Mouse (Mus musculus) stomach, postnatal 0 days (tissue): ENCODE measurements around the gene Sult1a1. TPM values are rescaled to one million over a fixed set of nuclear protein-coding genes. Genes with fewer than 3 reads are reported as not detected.

Experiments used
- ATAC-seq: fragments of 200-750 bp; cut with Nextera tagmentation; 2 replicates; pipeline ENCODE4 v1.8.0; 2017; ENCODE audit not compliant: low FRiP score, low TSS enrichment
- DNase-seq: peaks from one replicate; pipeline ENCODE4 v3.0.0-alpha.2; 2016; ENCODE audit warnings: low spot score
- H3K27ac ChIP-seq: fragments of 300-500 bp; sonication (generic); replicated peaks from 2 replicates; pipeline ENCODE4 v1.5.1; 2014; ENCODE audit warnings: mild to moderate bottlenecking, control low read depth
- H3K27me3 ChIP-seq: fragments of 300-500 bp; sonication (generic); 2 replicates; pipeline ENCODE4 v1.6.1; 2014; ENCODE audit warnings: low read length; ENCODE audit not compliant: control insufficient read depth, insufficient read depth
- H3K36me3 ChIP-seq: fragments of 300-500 bp; sonication (generic); 2 replicates; pipeline ENCODE4 v1.6.1; 2014; ENCODE audit warnings: low read length, mixed read lengths; ENCODE audit not compliant: control insufficient read depth, insufficient read depth
- H3K4me1 ChIP-seq: fragments of 300-500 bp; sonication (generic); replicated peaks from 2 replicates; pipeline ENCODE4 v1.6.1; 2014; ENCODE audit warnings: antibody characterized with exemption; ENCODE audit not compliant: control insufficient read depth, insufficient read depth
- H3K4me2 ChIP-seq: fragments of 300-500 bp; sonication (generic); replicated peaks from 2 replicates; pipeline ENCODE4 v1.6.1; 2014; ENCODE audit warnings: low read depth, mild to moderate bottlenecking, control low read depth, moderate library complexity
- H3K4me3 ChIP-seq: fragments of 300-500 bp; sonication (generic); 2 replicates; pipeline ENCODE4 v1.5.1; 2014; ENCODE audit warnings: low read depth, low read length, control low read depth
- H3K9ac ChIP-seq: fragments of 300-500 bp; sonication (generic); 2 replicates; pipeline ENCODE4 v1.6.1; 2014; ENCODE audit warnings: mild to moderate bottlenecking, low read length, control low read depth, mixed read lengths
- H3K9me3 ChIP-seq: fragments of 300-500 bp; sonication (generic); 2 replicates; pipeline ENCODE4 v1.6.1; 2016; ENCODE audit warnings: low read length; ENCODE audit not compliant: control insufficient read depth
- CTCF ChIP-seq: IDR thresholded peaks from 2 replicates; pipeline ENCODE4 v1.5.1; 2016; ENCODE audit warnings: antibody characterized with exemption, low read depth, mild to moderate bottlenecking, moderate library complexity
- EP300 ChIP-seq: optimal IDR thresholded peaks from 2 replicates; pipeline ENCODE3; 2016; ENCODE audit warnings: antibody characterized with exemption
- WGBS: fragments of 180-500 bp; shearing (Covaris S2); extraction: QIAGEN DNeasy Blood & Tissue Kit; methylation state at CpG from one replicate; pipeline ENCODE4 v1.1.7; 2014; 5-methylcytosine and 5-hydroxymethylcytosine counted together
- polyA plus RNA-seq: library from polyadenylated mRNA; unstranded; fragments of >200 nt; fragmentation: Nextera tagmentation; extraction: Ambion mirVana; gene quantifications from 2 replicates; pipeline ENCODE4 v1.2.1, GENCODE M21; 2015

Gene Sult1a1
- polyA plus RNA-seq, 1 experiment from 2014 or later, result 10.9 TPM

GRCm38 (mm10) chr7:126695631-126696207 is 19.5 kb upstream of the Sult1a1 start, which contains the start of gene Slx1b:
TSS of gene Slx1b (minus strand) at chr7:126695784.
- Histone ChIP-seq H3K9ac (peak within 1 kb of the TSS; percentile 86), H3K4me3 (peak within 1 kb of the TSS; percentile 88), H3K27me3 (no peaks in the 10 kb centered on the region), H3K4me1 (no peaks in the 10 kb centered on the region; the same call in 1 of the 2 replicates), H3K4me2 (peak within 1 kb of the TSS; percentile 96), H3K36me3 (no peaks in the 10 kb centered on the region; the same call in none of the 2 replicates), H3K9me3 (no peaks in the 10 kb centered on the region), H3K27ac (peak within 1 kb of the TSS; percentile 93)
- peak; percentile 97 for DNase-seq
- peak; percentile 96 for ATAC-seq
- TF ChIP-seq CTCF, result peak; percentile 97
- TF ChIP-seq EP300, result no peak
- WGBS, result under 1% methylated on average over 40 of the region's 40 CpGs

- peak within 1 kb of the TSS; percentile 96 for H3K4me2 ChIP-seq
- WGBS, result under 1% methylated on average over 31 of the region's 31 CpGs
- H3K27me3 ChIP-seq, result no peaks in the 10 kb centered on the region
- no peaks in the 10 kb centered on the region; the same call in 1 of the 2 replicates for H3K4me1 ChIP-seq
- H3K36me3 ChIP-seq, result no peaks in the 10 kb centered on the region; the same call in none of the 2 replicates
- peak within 1 kb of the TSS; percentile 86 for H3K9ac ChIP-seq
- H3K9me3 ChIP-seq, result no peaks in the 10 kb centered on the region
- peak; percentile 61 for ATAC-seq
- peak; percentile 73 for DNase-seq
- H3K27ac ChIP-seq, result peak within 1 kb of the TSS; percentile 93
- TF ChIP-seq CTCF (no peak), EP300 (no peak)
- peak within 1 kb of the TSS; percentile 88 for H3K4me3 ChIP-seq
Measured at GRCm38 (mm10) chr7:126695210-126695611, 19.0 kb upstream of the Sult1a1 start, which contains the start of gene Bola2. TSS of gene Bola2 (plus strand) at chr7:126695401.

GRCm38 (mm10) chr7:126694441-126695051 is 18.3 kb upstream of the Sult1a1 start:
- no peak for ATAC-seq
- no peaks in the 10 kb centered on the region; the same call in none of the 2 replicates for H3K36me3 ChIP-seq
- WGBS, result 36% methylated on average over 10 of the region's 10 CpGs

DNA sequence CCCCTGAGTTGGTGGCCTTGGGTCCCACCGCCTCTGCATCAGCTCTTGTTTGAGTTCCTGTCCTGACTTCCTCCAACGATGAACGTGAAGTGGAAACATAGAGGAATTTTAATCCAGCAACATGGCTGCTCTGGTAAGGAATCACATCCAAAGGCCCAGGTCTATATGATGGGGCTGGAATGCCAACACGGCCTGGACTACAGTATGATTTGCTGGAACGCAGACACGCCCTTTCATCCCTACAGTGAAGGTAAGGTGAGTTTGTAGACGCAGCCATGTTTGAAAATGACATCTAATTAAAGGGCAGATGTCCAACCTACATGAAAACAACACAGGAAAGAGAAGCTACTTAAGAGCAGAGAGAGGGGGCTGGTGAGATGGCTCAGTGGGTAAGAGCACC is 17.5 kb upstream of the Sult1a1 start:
- ATAC-seq, result no peak
- no peak for TF ChIP-seq EP300
- no peak for TF ChIP-seq CTCF
- Histone ChIP-seq H3K4me1 (no peaks in the 10 kb centered on the region; the same call in 1 of the 2 replicates), H3K4me3 (no peak overlapping the region), H3K36me3 (no peaks in the 10 kb centered on the region; the same call in none of the 2 replicates), H3K27me3 (no peaks in the 10 kb centered on the region), H3K4me2 (no peak overlapping the region), H3K27ac (no peak overlapping the region), H3K9me3 (no peaks in the 10 kb centered on the region), H3K9ac (no peak overlapping the region)
- DNase-seq, result no peak
- 81% methylated on average over 7 of the region's 7 CpGs for WGBS

More at GRCm38 (mm10) chr7:126694441-126695051, 18.3 kb upstream of the Sult1a1 start:
- Histone ChIP-seq H3K27me3 (no peaks in the 10 kb centered on the region), H3K9ac (no peak overlapping the region; the same call in 1 of the 2 replicates), H3K4me3 (peak overlapping the region; percentile 88), H3K4me2 (peak overlapping the region; percentile 96), H3K9me3 (no peaks in the 10 kb centered on the region), H3K4me1 (no peaks in the 10 kb centered on the region; the same call in 1 of the 2 replicates), H3K27ac (no peak overlapping the region; the same call in 1 of the 2 replicates)
- TF ChIP-seq EP300 (no peak), CTCF (no peak)
- DNase-seq, result no peak

- 22% methylated on average over 3 of the region's 3 CpGs for WGBS
- no peak for ATAC-seq
- TF ChIP-seq CTCF (peak; percentile 91), EP300 (no peak)
Measured at GRCm38 (mm10) chr7:126693256-126693655, 17.0 kb upstream of the Sult1a1 start.

GRCm38 (mm10) chr7:126692426-126692825 is 16.2 kb upstream of the Sult1a1 start:
- Histone ChIP-seq H3K9me3 (no peaks in the 10 kb centered on the region), H3K27ac (no peak overlapping the region), H3K4me3 (no peak overlapping the region), H3K36me3 (no peaks in the 10 kb centered on the region; the same call in none of the 2 replicates), H3K4me1 (no peaks in the 10 kb centered on the region; the same call in 1 of the 2 replicates), H3K27me3 (no peaks in the 10 kb centered on the region), H3K4me2 (no peak overlapping the region), H3K9ac (no peak overlapping the region)
- TF ChIP-seq CTCF, result no peak
- TF ChIP-seq EP300, result no peak
- 93% methylated on average over 26 of the region's 26 CpGs for WGBS
- no peak for ATAC-seq
- DNase-seq, result no peak

More at GRCm38 (mm10) chr7:126693256-126693655, 17.0 kb upstream of the Sult1a1 start:
- no peak overlapping the region for H3K27ac ChIP-seq
- no peaks in the 10 kb centered on the region for H3K9me3 ChIP-seq
- no peak overlapping the region for H3K4me2 ChIP-seq
- H3K9ac ChIP-seq, result no peak overlapping the region
- H3K27me3 ChIP-seq, result no peaks in the 10 kb centered on the region
- peak; percentile 85 for DNase-seq
- no peak overlapping the region for H3K4me3 ChIP-seq
- H3K36me3 ChIP-seq, result no peaks in the 10 kb centered on the region; the same call in none of the 2 replicates
- H3K4me1 ChIP-seq, result no peaks in the 10 kb centered on the region; the same call in 1 of the 2 replicates
